Mouse (Mus musculus) C2C12 (cell line): Measurements from ENCODE around the gene Rita1. TPM values are rescaled to one million over a fixed set of nuclear protein-coding genes. Genes with fewer than 3 reads are reported as not detected.

Experiments used
- H3K27me3 ChIP-seq: one replicate; pipeline ENCODE4 v1.6.1; 2011; ENCODE audit not compliant: control insufficient read depth, insufficient read depth, insufficient read length
- H3K36me3 ChIP-seq: one replicate; pipeline ENCODE4 v1.6.1; 2011; ENCODE audit not compliant: control insufficient read depth, insufficient read depth
- H3K4me3 ChIP-seq: one replicate; pipeline ENCODE4 v1.5.1; 2011; ENCODE audit warnings: mild to moderate bottlenecking, control low read depth; ENCODE audit not compliant: poor library complexity, insufficient read depth, severe bottlenecking
- H3K79me2 ChIP-seq: one replicate; pipeline ENCODE4 v1.6.1; 2011; ENCODE audit not compliant: control insufficient read depth, insufficient read depth
- H3K79me3 ChIP-seq: one replicate; pipeline ENCODE4 v1.6.1; 2011; ENCODE audit warnings: low read depth, control low read depth
- H3ac ChIP-seq: one replicate; pipeline ENCODE3; 2011; ENCODE audit warnings: low read depth; ENCODE audit not compliant: control insufficient read depth, insufficient read length
- CEBPB ChIP-seq: IDR thresholded peaks from one replicate; pipeline ENCODE4 v1.6.1; 2011; ENCODE audit warnings: low read depth, mild to moderate bottlenecking, control low read depth, moderate library complexity
- CTCF ChIP-seq: IDR thresholded peaks from one replicate; pipeline ENCODE4 v1.5.1; 2011; ENCODE audit not compliant: control insufficient read depth, insufficient read depth, insufficient read length
- FOSL1 ChIP-seq: IDR thresholded peaks from one replicate; pipeline ENCODE4 v1.8.0; 2011; ENCODE audit warnings: mild to moderate bottlenecking, low read length; ENCODE audit not compliant: poor library complexity, insufficient read depth, severe bottlenecking
- MAX ChIP-seq: IDR thresholded peaks from one replicate; pipeline ENCODE4 v1.6.1; 2011; ENCODE audit warnings: mild to moderate bottlenecking, control low read depth
- MYOD1 ChIP-seq: IDR thresholded peaks from one replicate; pipeline ENCODE4 v1.6.1; 2011; ENCODE audit warnings: low read depth; ENCODE audit not compliant: control insufficient read depth, insufficient read length
- MYOG ChIP-seq: IDR thresholded peaks from one replicate; pipeline ENCODE4 v1.6.1; 2011; ENCODE audit not compliant: control insufficient read depth, insufficient read length; ENCODE audit errors: extremely low read depth
- USF1 ChIP-seq: IDR thresholded peaks from one replicate; pipeline ENCODE4 v1.6.1; 2011; ENCODE audit warnings: low read depth, mild to moderate bottlenecking, control low read depth, moderate library complexity
- polyA plus RNA-seq: library from polyadenylated mRNA; unstranded; fragments of >200 nt; fragmentation: generic; extraction: Trizol; gene quantifications from one replicate; pipeline ENCODE4 v1.2.1, GENCODE M21; 2012; ENCODE audit warnings: missing spikeins

Gene Rita1
- polyA plus RNA-seq, 1 experiment = 17.2 TPM

GRCm38 (mm10) chr5:120566101-120566500, 46.3 kb downstream of the Rita1 start:
- Histone ChIP-seq H3K79me3 (peaks cover 33% of the 10 kb centered on the region), H3K27me3 (no peaks in the 10 kb centered on the region), H3K79me2 (peaks cover 79% of the 10 kb centered on the region), H3K4me3 (no peak overlapping the region), H3K36me3 (peaks cover 6% of the 10 kb centered on the region), H3ac (no peak overlapping the region)
- TF ChIP-seq MYOG = no peak
- no peak for TF ChIP-seq USF1
- TF ChIP-seq CTCF = no peak
- no peak for TF ChIP-seq MAX
- no peak for TF ChIP-seq FOSL1
- TF ChIP-seq MYOD1 = no peak
- TF ChIP-seq CEBPB = no peak

GRCm38 (mm10) chr5:120565171-120565905, 47.1 kb downstream of the Rita1 start:
- peaks cover 72% of the 10 kb centered on the region for H3K79me2 ChIP-seq
- TF ChIP-seq FOSL1 (no peak), CTCF (no peak), MYOG (no peak), USF1 (no peak), MYOD1 (no peak), CEBPB (no peak), MAX (no peak)
- no peak overlapping the region for H3ac ChIP-seq
- H3K79me3 ChIP-seq = peaks cover 32% of the 10 kb centered on the region
- no peaks in the 10 kb centered on the region for H3K27me3 ChIP-seq
- peaks cover 6% of the 10 kb centered on the region for H3K36me3 ChIP-seq
- no peak overlapping the region for H3K4me3 ChIP-seq

GRCm38 (mm10) chr5:120563914-120564311, 48.5 kb downstream of the Rita1 start:
- no peaks in the 10 kb centered on the region for H3K27me3 ChIP-seq
- peaks cover 72% of the 10 kb centered on the region for H3K79me2 ChIP-seq
- H3K36me3 ChIP-seq = no peaks in the 10 kb centered on the region
- H3K79me3 ChIP-seq = peaks cover 36% of the 10 kb centered on the region
- H3ac ChIP-seq = no peak overlapping the region
- TF ChIP-seq CEBPB (no peak), MYOD1 (no peak), CTCF (no peak), MYOG (no peak)
- H3K4me3 ChIP-seq = no peak overlapping the region

DNA sequence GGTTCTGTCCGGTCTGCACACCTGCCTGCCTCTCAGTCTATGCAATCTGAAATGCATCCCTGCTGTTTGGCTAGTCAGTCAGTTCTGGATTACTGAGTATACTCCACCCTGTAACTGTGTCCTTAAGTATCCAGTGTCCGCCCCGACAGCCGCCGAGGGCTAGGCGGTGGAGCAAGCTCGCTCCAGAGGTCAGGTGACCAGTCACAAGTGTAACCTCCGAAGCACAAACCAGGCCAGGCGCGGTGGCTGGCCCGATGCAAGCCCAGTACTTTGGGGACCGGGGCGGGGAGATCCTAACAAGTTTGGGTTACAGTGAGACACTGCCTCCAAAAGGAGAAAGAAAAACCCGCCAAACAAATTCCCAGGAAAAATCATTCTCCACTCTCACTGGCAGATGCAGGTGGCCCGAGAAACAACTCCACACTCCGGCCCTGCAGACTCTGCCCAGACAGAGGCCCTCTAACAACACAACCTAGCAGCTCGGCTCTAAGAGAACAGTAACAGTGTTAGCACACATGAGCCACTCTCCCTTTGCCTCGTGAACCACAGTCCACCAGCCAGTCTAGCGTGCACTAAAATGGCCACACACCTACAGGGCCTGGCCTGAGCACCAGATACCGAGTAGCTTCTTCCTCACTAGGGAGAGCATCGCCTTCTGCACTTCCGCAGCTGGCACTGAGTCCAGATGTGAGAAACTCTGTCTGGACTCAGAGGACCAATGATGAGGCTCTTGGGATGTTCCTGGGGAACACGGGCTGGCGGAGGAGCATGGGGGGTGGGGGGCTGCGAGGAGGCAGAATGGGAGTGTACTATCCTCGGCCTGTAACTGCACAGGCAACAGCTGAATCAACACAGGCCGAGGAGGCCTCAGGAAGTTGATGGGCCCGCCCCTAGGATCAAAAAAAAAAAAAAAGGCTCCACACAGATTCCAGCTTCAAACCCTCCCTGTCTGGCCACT, 49.2 kb downstream of the Rita1 start:
- Histone ChIP-seq H3K27me3 (no peaks in the 10 kb centered on the region), H3K79me3 (peaks cover 40% of the 10 kb centered on the region), H3K36me3 (peaks cover 6% of the 10 kb centered on the region), H3K4me3 (no peak overlapping the region), H3K79me2 (peaks cover 72% of the 10 kb centered on the region), H3ac (peak overlapping the region; percentile 67)
- peak; percentile 54 for TF ChIP-seq USF1
- TF ChIP-seq MAX = no peak
- TF ChIP-seq MYOD1 = peak; percentile 93

DNA sequence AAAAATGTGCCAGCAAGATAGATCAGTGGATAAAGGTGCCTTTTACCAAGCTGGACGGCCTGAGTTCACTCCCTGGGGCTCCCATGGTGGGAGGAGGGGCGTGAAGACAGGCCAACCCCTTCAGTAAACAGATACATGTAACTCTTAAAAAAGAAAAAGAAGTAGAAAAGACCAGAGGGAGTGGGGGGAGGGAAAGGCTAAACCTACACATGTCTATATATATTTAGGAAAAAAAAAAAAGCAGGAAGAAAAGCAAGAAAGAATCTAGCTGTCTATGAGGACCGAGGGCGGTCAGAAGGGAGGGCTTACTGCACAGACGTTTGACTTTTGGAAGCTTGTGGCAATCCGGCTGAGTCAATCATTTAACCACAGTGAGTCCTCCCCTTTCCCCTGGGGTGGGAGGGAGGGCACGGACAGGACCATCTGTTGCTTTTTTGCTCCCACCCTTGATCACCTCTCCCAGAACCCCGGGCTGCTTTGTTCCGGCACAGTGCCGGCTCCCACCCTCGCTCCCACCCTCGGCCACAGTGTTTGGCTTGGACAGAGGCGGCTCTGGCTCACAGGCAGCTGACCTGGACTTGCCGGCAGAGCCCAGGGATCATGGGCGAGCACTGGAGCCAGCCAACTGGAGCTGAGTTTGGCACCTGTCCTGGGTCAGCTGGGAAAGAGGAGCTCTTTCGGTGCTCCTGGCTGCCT, 51.6 kb downstream of the Rita1 start:
- peaks cover 52% of the 10 kb centered on the region for H3K79me3 ChIP-seq
- H3K36me3 ChIP-seq = peaks cover 29% of the 10 kb centered on the region
- H3ac ChIP-seq = peak overlapping the region; percentile 46
- no peaks in the 10 kb centered on the region for H3K27me3 ChIP-seq
- peaks cover 72% of the 10 kb centered on the region for H3K79me2 ChIP-seq
- TF ChIP-seq MYOD1 = peak; percentile 52
- no peak for TF ChIP-seq CTCF
- H3K4me3 ChIP-seq = peak overlapping the region; percentile 53
